Mouse (Mus musculus) ES-E14 (cell line): ENCODE data around the gene Ttll10. TPM values are rescaled to one million over a fixed set of nuclear protein-coding genes. Genes with fewer than 3 reads are reported as not detected.

Experiments used
- DNase-seq: peaks from one replicate; pipeline ENCODE4 v3.0.0-alpha.2; 2013; ENCODE audit warnings: low read depth, low spot score
- H3K27ac ChIP-seq: 2 replicates; pipeline ENCODE4 v1.5.1; 2012; ENCODE audit warnings: low read depth, mild to moderate bottlenecking, low read length, moderate library complexity, mixed read lengths; ENCODE audit not compliant: poor library complexity, insufficient read depth, severe bottlenecking
- H3K36me3 ChIP-seq: 2 replicates; pipeline ENCODE4 v1.6.1; 2012; ENCODE audit warnings: mild to moderate bottlenecking, low read length, moderate library complexity, mixed read lengths; ENCODE audit not compliant: control insufficient read depth, poor library complexity, insufficient read depth, severe bottlenecking
- H3K4me1 ChIP-seq, 2 experiments: fragments of 150-350 bp in 1 of 2; sonication (generic) in 1 of 2; 2 replicates each; pipeline ENCODE4 v1.6.1; 2012; ENCODE audit warnings: low read length in 2 of 2, mild to moderate bottlenecking in 1 of 2, mixed read lengths in 1 of 2; ENCODE audit not compliant: control insufficient read depth in 2 of 2, insufficient read depth in 2 of 2, poor library complexity in 1 of 2
- H3K4me3 ChIP-seq, 2 experiments: fragments of 150-350 bp in 1 of 2; sonication (generic) in 1 of 2; 2 replicates each; pipeline ENCODE4 v1.5.1; 2012; ENCODE audit warnings: low read length in 2 of 2, low read depth in 1 of 2, mild to moderate bottlenecking in 1 of 2, mixed read lengths in 1 of 2; ENCODE audit not compliant: insufficient read depth in 1 of 2, poor library complexity in 1 of 2, severe bottlenecking in 1 of 2
- H3K9ac ChIP-seq: 2 replicates; pipeline ENCODE4 v1.6.1; 2012; ENCODE audit warnings: low read depth, mild to moderate bottlenecking, low read length, mixed read lengths; ENCODE audit not compliant: poor library complexity, insufficient read depth, severe bottlenecking
- H3K9me3 ChIP-seq: fragments of 150-350 bp; sonication (generic); 2 replicates; pipeline ENCODE4 v1.6.1; 2012; ENCODE audit warnings: low read depth, mild to moderate bottlenecking, low read length; ENCODE audit not compliant: control insufficient read depth, insufficient read depth
- CHD2 ChIP-seq: IDR thresholded peaks from 2 replicates; pipeline ENCODE4 v1.6.1; 2014; ENCODE audit warnings: mild to moderate bottlenecking, low read depth, low read length, inconsistent platforms
- HCFC1 ChIP-seq: IDR thresholded peaks from 2 replicates; pipeline ENCODE4 v1.6.1; 2012; ENCODE audit warnings: low read length, inconsistent platforms, borderline replicate concordance; ENCODE audit not compliant: insufficient read depth
- MAFK ChIP-seq: IDR thresholded peaks from 2 replicates; pipeline ENCODE4 v1.6.1; 2014; ENCODE audit warnings: mild to moderate bottlenecking, low read depth, low read length, inconsistent platforms; ENCODE audit not compliant: insufficient read depth
- ZC3H11A ChIP-seq: IDR thresholded peaks from 2 replicates; pipeline ENCODE4 v1.6.1; 2012; ENCODE audit warnings: low read depth, mild to moderate bottlenecking, inconsistent platforms, low read length, borderline replicate concordance
- ZNF384 ChIP-seq: IDR thresholded peaks from 2 replicates; pipeline ENCODE4 v1.6.1; 2012; ENCODE audit warnings: low read depth, low read length, inconsistent platforms
- in situ Hi-C, 2 experiments: fragments of 600-800 bp; cut with MboI; formaldehyde crosslinking; loops; one replicate each; pipeline ENCODE4 v1.15.1; 2025; ENCODE audit warnings: low sequenced_read_pairs in 2 of 2, inconsistent platforms in 1 of 2; ENCODE audit not compliant: unreplicated experiment in 2 of 2
- total RNA-seq: library from RNA; depleted of rRNA; stranded (reverse); fragments of 300-350 nt; gene quantifications from 2 replicates; pipeline ENCODE4 v1.2.3, GENCODE M21; 2012

Ttll10 gene
- total RNA-seq, 1 experiment = 0.22 TPM

GRCm38 (mm10) chr4:156082621-156083234 lies 23.5 kb upstream of the Ttll10 start:
- TF ChIP-seq MAFK (no peak), HCFC1 (no peak), ZC3H11A (no peak), CHD2 (no peak), ZNF384 (no peak)
- DNase-seq = no peak
- H3K9me3 ChIP-seq = no peaks in the 10 kb centered on the region
- no peaks in the 10 kb centered on the region for H3K4me1 ChIP-seq
- H3K36me3 ChIP-seq = no peaks in the 10 kb centered on the region
- no peak overlapping the region for H3K9ac ChIP-seq
- no peak overlapping the region for H3K27ac ChIP-seq
- in situ Hi-C loops = no loop called here
- no peak overlapping the region for H3K4me3 ChIP-seq

DNA sequence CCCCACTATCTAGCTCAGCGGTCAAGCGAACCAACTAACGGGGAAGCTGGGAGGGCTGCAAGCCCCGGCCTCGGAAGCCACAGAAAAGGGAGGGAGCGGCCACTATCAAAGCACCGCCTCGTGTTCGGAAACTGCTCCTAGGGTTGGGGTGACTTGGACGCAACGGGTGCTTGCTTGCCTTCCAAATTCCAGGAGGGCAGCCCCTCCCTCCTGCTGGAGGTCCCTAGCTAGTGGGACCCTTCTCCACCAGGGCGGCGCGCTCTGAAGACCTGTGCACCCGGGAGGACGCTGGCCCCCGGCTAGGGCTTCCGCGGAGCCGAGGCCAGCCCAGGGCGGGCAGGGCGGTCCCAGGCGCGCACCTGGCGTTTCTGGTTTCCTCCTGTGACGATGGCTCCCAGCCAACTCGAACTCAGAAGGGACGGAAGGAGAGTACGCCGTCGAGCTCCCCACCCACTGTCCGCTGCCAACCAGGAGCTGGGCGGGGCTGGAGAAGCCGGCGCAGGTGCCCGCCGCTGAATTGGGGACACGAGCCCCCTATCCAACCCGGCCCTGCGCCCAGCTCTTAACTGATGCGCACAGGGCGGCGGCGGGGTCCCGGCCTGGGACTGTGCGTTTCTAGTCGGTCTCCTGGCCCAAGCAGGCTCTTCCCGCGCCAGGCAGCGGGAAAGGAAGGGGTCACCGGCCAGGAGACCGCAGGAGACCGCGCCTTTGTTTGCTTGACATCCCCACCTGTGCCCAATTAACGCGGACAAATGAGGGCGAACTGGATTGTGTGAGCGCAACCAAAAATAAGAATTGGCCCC lies 18.5 kb upstream of the Ttll10 start:
- H3K9me3 ChIP-seq = no peaks in the 10 kb centered on the region
- no peak overlapping the region for H3K27ac ChIP-seq
- H3K9ac ChIP-seq = peak overlapping the region; percentile 8
- no peak for DNase-seq
- in situ Hi-C loops = no loop called here
- TF ChIP-seq HCFC1 (no peak), ZC3H11A (no peak), MAFK (no peak), CHD2 (no peak), ZNF384 (no peak)
- H3K36me3 ChIP-seq = no peaks in the 10 kb centered on the region
- H3K4me1 ChIP-seq = peaks cover 5 to 6% of the 10 kb centered on the region in 2 experiments; a peak in 3 of 4 replicates
- H3K4me3 ChIP-seq = peak overlapping the region; percentile 56 to 74

GRCm38 (mm10) chr4:156076911-156077382 lies 17.7 kb upstream of the Ttll10 start:
- TF ChIP-seq ZC3H11A (no peak), MAFK (no peak), CHD2 (no peak), ZNF384 (no peak), HCFC1 (no peak)
- H3K27ac ChIP-seq = no peak overlapping the region
- H3K4me3 ChIP-seq = peak overlapping the region; percentile 56 to 74; a peak in 3 of 4 replicates
- H3K36me3 ChIP-seq = no peaks in the 10 kb centered on the region
- DNase-seq = no peak
- in situ Hi-C loops = no loop called here
- H3K9ac ChIP-seq = no peak overlapping the region
- no peaks in the 10 kb centered on the region for H3K9me3 ChIP-seq
- peaks cover 5 to 6% of the 10 kb centered on the region in 2 experiments; a peak in 3 of 4 replicates for H3K4me1 ChIP-seq

DNA sequence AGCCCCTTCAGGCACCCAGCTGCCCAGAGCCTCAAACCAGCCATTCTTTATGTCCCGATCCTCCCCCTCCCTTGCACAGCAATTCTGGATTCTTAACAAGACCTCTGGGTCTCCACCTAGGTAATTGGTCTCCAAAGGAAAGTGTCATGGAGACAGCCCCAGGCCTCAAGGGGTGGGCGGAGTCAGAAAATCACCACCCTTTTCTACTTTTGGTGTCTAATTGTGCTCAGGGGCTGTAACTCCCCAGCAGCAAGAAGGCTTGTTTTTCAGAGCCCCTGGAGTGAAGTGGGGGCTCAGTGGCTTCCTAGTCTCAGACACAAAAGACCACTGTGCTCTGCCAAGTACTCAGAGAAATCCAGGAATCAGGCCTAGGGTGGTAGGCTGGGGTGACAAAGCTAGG lies 11.5 kb upstream of the Ttll10 start:
- Histone ChIP-seq H3K4me1 (peaks cover 18 to 19% of the 10 kb centered on the region in 2 experiments; a peak in 3 of 4 replicates), H3K27ac (no peak overlapping the region), H3K9ac (0 out of 2 replicates have a peak overlapping the region, but pooled peaks have one; percentile 14), H3K36me3 (no peaks in the 10 kb centered on the region), H3K9me3 (no peaks in the 10 kb centered on the region), H3K4me3 (no peak overlapping the region)
- TF ChIP-seq ZNF384 = no peak
- no peak for TF ChIP-seq MAFK
- TF ChIP-seq CHD2 = no peak
- TF ChIP-seq ZC3H11A = no peak
- no peak for TF ChIP-seq HCFC1
- in situ Hi-C loops = no loop called here
- no peak for DNase-seq
